Mouse (Mus musculus) neural tube, embryonic 10.5 days (tissue): ENCODE data around the gene Elavl4.
A peak's percentile ranks its signal among the peaks of the same experiment; 100 is the strongest.

Experiments used
- DNase-seq: peaks from one replicate; pipeline ENCODE4 v3.0.0-alpha.2; 2017; ENCODE audit warnings: low spot score; ENCODE audit errors: extremely low spot score

The Elavl4 gene

DNA sequence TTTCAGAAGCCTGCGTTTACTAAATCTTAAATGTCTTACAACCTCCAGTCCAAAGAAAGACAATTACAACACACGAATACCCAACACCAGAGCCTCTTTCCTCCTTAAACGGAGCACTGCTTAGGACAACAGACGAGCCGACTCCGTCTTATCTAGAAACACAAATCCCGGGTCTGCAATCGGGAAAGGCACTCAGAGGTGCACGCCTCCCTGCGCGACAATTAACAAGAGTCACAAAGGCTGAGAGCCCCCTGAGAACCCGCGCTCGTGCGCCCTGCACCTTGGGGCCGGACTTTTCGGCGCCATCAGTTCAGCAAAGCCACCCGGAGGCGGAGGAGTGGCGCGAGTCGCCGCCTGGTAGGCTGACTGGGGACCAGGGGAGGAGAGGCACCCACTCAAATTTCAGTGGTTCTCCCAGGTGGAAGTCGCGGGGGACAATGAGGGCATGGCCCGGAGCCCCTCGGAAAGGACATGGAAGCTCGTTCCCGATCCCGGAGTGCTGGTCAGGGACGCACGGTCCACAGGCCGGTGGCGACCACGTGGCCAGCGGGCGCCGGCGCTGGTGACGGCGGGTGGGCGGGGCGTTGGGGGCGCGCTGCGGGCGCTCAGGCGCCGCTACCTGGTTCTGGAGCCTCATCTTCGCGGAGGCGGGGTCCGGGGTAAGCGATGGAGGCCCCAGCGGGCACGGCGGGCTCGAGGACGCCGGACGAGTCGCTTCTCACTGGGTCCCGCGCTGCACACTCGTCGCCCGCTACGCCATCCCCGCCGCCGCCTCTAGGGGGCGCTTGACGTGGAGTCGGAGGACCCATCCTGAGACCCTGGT, at the start of gene Elavl4:
Gene Elavl4, minus strand, starts transcription at position 732 of the 823 bp plus-strand sequence.
- peak; percentile 97 for DNase-seq

- DNase-seq: peak; percentile 83
These were observed 45.9 kb upstream of the Elavl4 start, which contains the start of gene Agbl4 for GRCm38 (mm10) chr4:110397618-110398045. Gene Agbl4 (plus strand): TSS chr4:110397661.

GRCm38 (mm10) chr4:110396221-110396620, 44.5 kb upstream of the Elavl4 start:
- no peak for DNase-seq

DNA sequence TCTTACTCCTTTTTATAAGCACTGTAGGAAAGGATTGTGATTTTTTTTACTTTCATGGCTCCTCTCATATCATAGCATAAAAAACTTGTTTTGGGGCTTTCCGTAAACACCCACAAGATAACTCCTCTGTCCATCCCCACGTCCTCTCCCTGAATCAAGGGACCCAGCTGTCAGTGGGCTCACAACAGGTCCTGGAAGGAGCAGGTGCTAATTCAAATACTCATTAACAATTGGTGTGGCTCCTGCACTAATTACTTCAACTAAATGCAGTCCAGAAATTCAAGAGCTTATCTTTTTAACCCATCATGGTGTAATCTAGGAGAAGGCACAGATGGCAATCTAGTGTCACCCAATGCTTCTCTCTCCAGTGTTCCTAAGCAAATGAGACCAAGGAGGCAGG, 8.9 kb upstream of the Elavl4 start:
- no peak for DNase-seq

DNA sequence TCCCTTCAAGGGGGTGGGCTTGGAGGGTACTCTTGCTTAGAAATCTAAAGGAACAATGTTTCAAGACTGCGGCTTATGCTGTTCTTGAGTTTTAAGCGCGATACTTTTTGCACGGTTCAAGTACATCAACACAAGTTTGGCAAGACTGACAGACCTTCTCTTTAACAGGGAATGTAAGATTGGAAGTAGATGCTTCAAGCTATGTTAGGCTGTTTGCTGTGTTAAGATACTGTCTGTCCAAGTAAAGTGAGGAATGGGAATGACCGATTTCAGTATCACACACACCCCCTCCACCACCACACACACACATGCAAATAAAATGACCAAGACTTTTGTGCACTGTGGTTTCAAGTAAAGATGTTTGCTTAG, 276 bp upstream of the Elavl4 start:
- DNase-seq: no peak

DNA sequence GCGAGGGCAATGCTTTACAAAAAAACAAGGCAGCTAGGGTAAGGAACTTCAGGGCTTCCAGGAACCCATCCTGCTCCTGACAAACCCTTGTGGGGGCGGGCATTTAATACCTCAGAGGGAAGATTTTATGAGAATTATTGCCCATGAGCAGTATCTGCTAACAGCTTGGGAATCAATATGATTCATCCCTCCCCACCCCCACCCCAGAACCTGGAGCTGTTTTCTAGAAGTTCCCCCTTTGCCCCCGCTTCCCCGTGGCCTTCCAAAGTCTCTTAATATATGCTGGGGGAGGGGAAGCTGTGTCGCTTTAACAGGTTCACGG, 892 bp downstream of the Elavl4 start:
- no peak for DNase-seq

- no peak for DNase-seq
These were observed 27.8 kb downstream of the Elavl4 start for GRCm38 (mm10) chr4:110323912-110324311.

- DNase-seq: no peak
These were observed 39.6 kb downstream of the Elavl4 start for GRCm38 (mm10) chr4:110312126-110312525.

GRCm38 (mm10) chr4:110306972-110307371, 44.7 kb downstream of the Elavl4 start:
- DNase-seq: no peak

GRCm38 (mm10) chr4:110306559-110306958, 45.1 kb downstream of the Elavl4 start:
- no peak for DNase-seq

GRCm38 (mm10) chr4:110295793-110296192, 55.9 kb downstream of the Elavl4 start:
- no peak for DNase-seq

- no peak for DNase-seq
These were observed 58.5 kb downstream of the Elavl4 start for GRCm38 (mm10) chr4:110293238-110293637.

GRCm38 (mm10) chr4:110292471-110292870, 59.2 kb downstream of the Elavl4 start:
- DNase-seq: peak; percentile 26

DNA sequence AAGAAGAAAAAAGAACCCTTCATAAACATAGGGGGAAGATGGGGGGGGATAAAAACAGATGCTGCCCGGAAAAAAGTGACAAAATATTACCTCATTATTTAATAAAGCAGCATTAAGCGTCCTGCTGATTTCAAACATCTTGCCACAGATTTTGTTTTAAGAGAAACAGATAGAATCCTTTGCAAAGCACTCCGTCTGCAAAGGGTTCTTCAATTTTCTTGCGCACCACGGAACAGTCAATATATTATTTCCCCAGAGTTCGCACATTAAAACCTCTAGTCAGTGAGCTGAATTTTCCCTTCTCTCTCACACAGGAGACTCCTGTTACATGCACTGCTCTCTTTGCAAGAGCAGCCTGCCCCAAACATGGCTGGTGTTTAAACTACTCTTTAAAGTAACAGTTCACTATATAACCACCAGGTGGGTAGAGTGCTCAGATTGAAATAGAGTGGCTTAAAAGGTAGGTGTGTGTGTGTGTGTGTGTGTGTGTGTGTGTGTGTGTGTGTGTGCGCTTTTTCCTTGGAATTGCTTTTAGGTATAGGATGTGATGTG, 61.1 kb downstream of the Elavl4 start:
- DNase-seq: no peak

DNA sequence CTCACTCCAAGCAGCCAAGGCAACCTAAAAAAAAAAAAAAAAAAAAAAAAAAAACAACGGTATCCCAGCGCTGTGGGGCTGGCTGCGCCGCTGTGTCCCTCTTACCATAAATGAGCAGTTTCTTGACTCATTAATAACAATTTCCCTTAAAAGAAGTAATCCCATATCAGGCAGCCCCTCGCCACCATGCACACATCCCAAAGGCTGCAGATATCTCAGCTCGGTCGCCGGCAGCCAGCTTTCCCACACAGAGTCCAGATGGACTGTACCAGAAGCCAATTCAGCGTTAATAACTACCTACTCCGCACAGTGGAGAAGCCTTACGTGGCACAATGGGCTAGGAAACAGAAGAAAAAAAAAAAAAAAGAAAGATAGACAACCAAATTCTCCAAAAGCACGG, 61.7 kb downstream of the Elavl4 start:
- DNase-seq: peak; percentile 33

- DNase-seq: peak; percentile 45
These were observed 64.2 kb downstream of the Elavl4 start for GRCm38 (mm10) chr4:110287412-110288067.

GRCm38 (mm10) chr4:110286841-110287240, 64.9 kb downstream of the Elavl4 start:
- no peak for DNase-seq

DNA sequence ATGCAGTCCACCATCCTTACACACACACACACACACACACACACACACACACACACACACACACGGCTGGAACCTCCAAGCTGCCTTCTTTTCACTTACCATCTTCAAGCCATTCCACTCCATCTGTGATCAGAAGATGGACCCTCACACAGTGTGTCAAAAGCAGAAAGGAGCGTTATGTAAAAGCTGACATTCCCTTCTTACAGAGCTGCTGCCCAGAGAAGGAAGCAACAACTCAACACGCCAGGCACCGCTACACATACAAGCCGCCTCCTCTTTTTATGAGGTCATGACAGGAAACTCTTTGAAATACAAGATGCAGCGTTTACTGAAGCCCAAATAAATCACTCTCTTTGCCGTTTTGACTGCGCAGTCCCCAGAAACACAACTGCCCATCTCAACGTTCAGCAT, 65.3 kb downstream of the Elavl4 start:
- peak; percentile 39 for DNase-seq

DNA sequence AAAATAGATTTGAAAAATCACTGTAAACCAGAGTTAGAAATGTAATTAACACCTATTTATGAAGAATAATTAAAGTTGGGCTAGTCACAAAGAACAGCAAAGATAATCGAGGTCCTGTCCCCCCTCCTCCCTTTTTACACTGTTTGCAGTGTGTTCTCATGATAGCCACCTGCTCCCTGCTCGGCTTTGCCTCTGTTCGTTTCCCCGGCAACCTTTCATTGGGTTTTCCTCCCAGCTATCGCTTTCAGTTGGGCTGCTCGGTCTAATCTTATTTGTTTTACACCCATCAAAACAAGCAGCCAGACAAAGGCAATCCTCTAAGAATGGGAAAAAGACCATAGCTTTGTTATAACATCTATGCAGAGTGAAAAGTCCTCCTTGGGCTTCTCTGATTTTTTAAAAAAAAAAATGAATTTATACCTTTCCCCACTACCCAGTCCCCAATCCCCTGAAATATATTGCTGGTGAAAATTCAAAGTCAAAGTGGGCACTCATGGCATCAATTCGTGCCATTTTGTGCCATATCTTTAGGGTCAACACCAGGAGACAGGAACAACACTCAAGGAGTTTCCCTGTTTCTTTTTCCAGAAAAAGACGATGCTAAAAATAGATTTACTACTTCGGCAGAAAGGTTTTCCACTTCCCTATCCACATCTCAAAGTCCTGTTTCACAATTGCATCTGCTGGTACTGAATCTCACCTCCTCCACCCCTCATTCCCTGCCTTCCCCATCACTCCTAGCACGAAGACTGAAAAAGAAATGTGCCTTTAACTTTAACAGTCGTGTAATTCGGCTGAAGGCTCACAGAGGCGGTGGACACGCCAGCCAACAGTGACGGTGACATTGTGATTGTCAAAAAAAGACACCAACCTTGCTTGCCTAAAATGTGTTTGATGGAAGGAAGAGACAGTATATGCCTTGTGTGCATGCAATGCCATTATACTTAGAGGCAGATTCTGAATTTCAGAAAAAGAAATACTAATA, 66.1 kb downstream of the Elavl4 start:
- DNase-seq: no peak

DNA sequence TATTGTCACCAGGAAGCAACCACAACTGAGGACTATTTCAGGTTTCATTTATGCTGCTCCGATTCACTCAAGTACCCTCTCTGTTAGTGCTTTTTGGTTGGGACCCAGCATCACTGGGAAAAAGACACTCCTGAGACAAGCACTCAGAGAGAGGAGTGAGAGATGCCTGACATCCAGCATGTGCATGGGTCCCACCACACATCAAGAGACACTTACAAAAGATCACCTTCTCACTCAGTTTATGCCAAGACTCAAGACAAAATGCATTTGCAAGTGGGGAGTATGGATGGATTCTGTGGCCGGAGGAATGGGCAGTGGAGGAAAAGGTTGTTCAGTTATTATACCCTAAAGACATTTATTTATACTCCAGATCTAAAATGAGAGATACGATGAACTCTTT, 67.3 kb downstream of the Elavl4 start:
- no peak for DNase-seq

GRCm38 (mm10) chr4:110270046-110270445, 81.7 kb downstream of the Elavl4 start:
- DNase-seq: no peak
